Mouse (Mus musculus): ENCODE data around the gene G0s2. TPM values are rescaled to one million over a fixed set of nuclear protein-coding genes. Genes with fewer than 3 reads are reported as not detected.

Gene G0s2
- total and polyA plus RNA-seq, 2 experiments from 2014 or later: 5.3 to 5.8 TPM

- 36% methylated on average over 3 of the region's 3 CpGs for WGBS
- no peaks in the 10 kb centered on the region for H3K9me3 ChIP-seq (ENCODE audit: low read length)
- no peak for TF ChIP-seq CTCF (IDR thresholded peaks at IDR 0.05)
Observed at GRCm38 (mm10) chr1:193225531-193225930, 47.5 kb downstream of the G0s2 start.

More at GRCm38 (mm10) chr1:193225531-193225930, 47.5 kb downstream of the G0s2 start:
- Histone ChIP-seq H3K4me2 (ENCODE audit: low read depth, low read length, poor library complexity, severe bottlenecking) (no peak overlapping the region), H3K4me3 (ENCODE audit: low read depth, low read length) (no peak overlapping the region), H3K36me3 (ENCODE audit: insufficient read depth, low read length) (no peaks in the 10 kb centered on the region), H3K27me3 (ENCODE audit: insufficient read depth, low read length) (no peaks in the 10 kb centered on the region), H3K27ac (ENCODE audit: low read depth, low read length) (no peak overlapping the region), H3K4me1 (ENCODE audit: insufficient read depth, low read length) (no peaks in the 10 kb centered on the region), H3K9ac (replicated peaks; ENCODE audit: low read length, poor library complexity, severe bottlenecking) (no peak overlapping the region)
- no peak for DNase-seq (ENCODE audit: low spot score)
- ATAC-seq (ENCODE audit: low FRiP score): no peak

Other genes with a start within 250 kb of the G0s2 start
- 11.8 and 14.7 TPM in 2 replicates for gene Syt14, start 237.4 kb downstream of the G0s2 start, total RNA-seq (2014; rRNA removed)
- 3.7 and 5.6 TPM in 2 replicates for gene Syt14, start 237.4 kb downstream of the G0s2 start, polyA plus RNA-seq (2015; fragmentation: Nextera tagmentation; extraction: Ambion mirVana)
- 14.4 and 15.5 TPM in 2 replicates for gene Diexf, start 142.9 kb downstream of the G0s2 start, total RNA-seq (2014; rRNA removed)
- gene Diexf, start 142.9 kb downstream of the G0s2 start, polyA plus RNA-seq (2015; fragmentation: Nextera tagmentation; extraction: Ambion mirVana): 3.4 and 3.9 TPM in 2 replicates
- gene Irf6, start 120.1 kb downstream of the G0s2 start, total RNA-seq (2014; rRNA removed): 0.71 and 1.2 TPM in 2 replicates
- gene Irf6, start 120.1 kb downstream of the G0s2 start, polyA plus RNA-seq (2015; fragmentation: Nextera tagmentation; extraction: Ambion mirVana): 0.77 and 0.94 TPM in 2 replicates
- 10.5 and 19.5 TPM in 2 replicates for gene A130010J15Rik, start 105.2 kb downstream of the G0s2 start, total RNA-seq (2014; rRNA removed)
- gene A130010J15Rik, start 105.2 kb downstream of the G0s2 start, polyA plus RNA-seq (2015; fragmentation: Nextera tagmentation; extraction: Ambion mirVana): 10.0 and 10.1 TPM in 2 replicates
- gene Traf3ip3, start 71.5 kb downstream of the G0s2 start, total RNA-seq (2014; rRNA removed): 2.4 and 2.7 TPM in 2 replicates
- 1.3 and 1.9 TPM in 2 replicates for gene Traf3ip3, start 71.5 kb downstream of the G0s2 start, polyA plus RNA-seq (2015; fragmentation: Nextera tagmentation; extraction: Ambion mirVana)
- 0.66 and 0.82 TPM in 2 replicates for gene Lamb3, start 65.5 kb downstream of the G0s2 start, total RNA-seq (2014; rRNA removed)
- gene Lamb3, start 65.5 kb downstream of the G0s2 start, polyA plus RNA-seq (2015; fragmentation: Nextera tagmentation; extraction: Ambion mirVana): 1.1 and 1.4 TPM in 2 replicates
- 2.7 and 3.0 TPM in 2 replicates for gene Hsd11b1, start 9.1 kb downstream of the G0s2 start, total RNA-seq (2014; rRNA removed)
- 2.8 and 3.4 TPM in 2 replicates for gene Hsd11b1, start 9.1 kb downstream of the G0s2 start, polyA plus RNA-seq (2015; fragmentation: Nextera tagmentation; extraction: Ambion mirVana)
- gene Camk1g, start 97.1 kb upstream of the G0s2 start, total RNA-seq (2014; rRNA removed): 48.1 and 54.7 TPM in 2 replicates
- gene Camk1g, start 97.1 kb upstream of the G0s2 start, polyA plus RNA-seq (2015; fragmentation: Nextera tagmentation; extraction: Ambion mirVana): 46.6 and 50.3 TPM in 2 replicates